Mouse (Mus musculus): ENCODE measurements around the gene Stox2. TPM values are rescaled to one million over a fixed set of nuclear protein-coding genes. Genes with fewer than 3 reads are reported as not detected.
A peak's percentile ranks its signal among the peaks of the same experiment; 100 is the strongest.
"Not testable (repeated sequence)": the region's sequence is repeated elsewhere in the genome, so short reads cannot be mapped to it uniquely, and the experiment has no call there.

Gene Stox2
- polyA plus RNA-seq, 1 experiment from 2014 or later, result 40.5 TPM

DNA sequence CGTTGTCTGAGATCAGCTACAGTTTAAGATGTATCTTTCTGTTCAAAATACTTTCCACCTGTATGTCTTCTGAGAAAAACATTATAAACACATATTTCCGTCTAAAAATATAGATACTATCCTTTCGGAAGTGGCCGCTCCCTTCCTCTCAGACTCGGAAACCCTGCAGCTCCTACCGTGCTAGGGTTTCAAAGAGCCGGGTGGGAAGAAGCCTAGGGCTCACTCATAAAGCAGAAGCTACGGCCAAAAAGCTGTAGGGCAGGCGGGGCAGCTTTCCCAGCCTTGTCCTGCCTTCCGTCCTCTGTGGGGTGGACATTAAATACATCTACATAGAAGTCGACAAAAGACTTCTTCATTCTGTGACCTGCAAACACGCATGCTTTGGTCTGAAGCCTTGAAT lies 6.9 kb downstream of the Stox2 start:
- no peaks in the 10 kb centered on the region for H3K27me3 ChIP-seq (replicated peaks)
- H3K9me3 ChIP-seq (replicated peaks), result no peaks in the 10 kb centered on the region
- no peak overlapping the region for H3K4me2 ChIP-seq
- no peak overlapping the region for H3K9ac ChIP-seq (replicated peaks)
- no peaks in the 10 kb centered on the region for H3K4me1 ChIP-seq
- ATAC-seq (ENCODE audit: low FRiP score), result no peak
- no peaks in the 10 kb centered on the region for H3K36me3 ChIP-seq
- 62% methylated on average over 12 of the region's 12 CpGs for WGBS
- H3K27ac ChIP-seq (replicated peaks), result no peak overlapping the region
- no peak overlapping the region for H3K4me3 ChIP-seq (replicated peaks)

DNA sequence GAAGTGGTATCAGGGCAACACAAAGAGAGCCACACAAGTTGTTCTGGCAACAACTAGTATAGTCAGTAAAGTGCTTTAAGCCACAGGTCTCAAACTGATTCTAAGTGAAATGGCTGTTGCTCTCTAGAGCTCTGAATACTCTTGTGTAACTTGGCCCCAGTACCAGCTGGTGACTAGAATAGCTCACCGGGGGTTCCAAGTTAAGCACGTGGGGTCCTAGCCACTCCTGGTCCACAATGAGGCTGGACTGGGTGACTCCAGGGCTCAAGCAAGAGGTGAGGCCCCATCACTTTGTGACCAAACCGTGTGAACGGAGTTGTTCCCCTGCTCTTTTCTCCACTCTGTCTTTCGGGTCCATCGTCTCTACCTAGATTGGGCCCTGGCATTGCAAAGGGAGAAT lies 8.2 kb downstream of the Stox2 start:
- no peaks in the 10 kb centered on the region for H3K27me3 ChIP-seq (replicated peaks)
- no peaks in the 10 kb centered on the region for H3K4me1 ChIP-seq
- WGBS, result 81% methylated on average over 6 of the region's 6 CpGs
- no peaks in the 10 kb centered on the region for H3K36me3 ChIP-seq
- H3K9ac ChIP-seq (replicated peaks), result no peak overlapping the region
- H3K9me3 ChIP-seq (replicated peaks), result no peaks in the 10 kb centered on the region
- ATAC-seq (ENCODE audit: low FRiP score), result no peak
- H3K4me2 ChIP-seq, result no peak overlapping the region
- no peak overlapping the region for H3K27ac ChIP-seq (replicated peaks)
- H3K4me3 ChIP-seq (replicated peaks), result no peak overlapping the region

DNA sequence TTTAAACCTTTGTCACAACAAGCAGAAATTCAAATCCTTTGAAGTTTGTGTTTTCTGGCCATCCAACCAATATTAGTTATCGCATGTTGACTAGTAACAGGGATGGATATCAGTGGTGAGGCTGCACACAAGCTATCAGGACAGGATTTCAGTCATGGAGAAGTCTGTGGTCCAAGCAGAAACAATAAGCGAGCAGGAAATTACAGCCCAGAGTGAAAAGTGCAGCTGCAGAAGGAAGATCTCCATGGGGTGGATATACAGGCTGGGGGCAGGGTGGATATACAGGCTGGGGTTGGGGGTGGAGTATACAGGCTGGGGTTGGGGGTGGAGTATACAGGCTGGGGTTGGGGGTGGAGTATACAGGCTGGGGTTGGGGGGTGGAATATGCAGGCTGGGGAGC lies 10.3 kb downstream of the Stox2 start:
- no peak overlapping the region for H3K4me3 ChIP-seq (replicated peaks)
- WGBS, result 93% methylated on average over 2 of the region's 2 CpGs
- ATAC-seq (ENCODE audit: low FRiP score), result no peak
- H3K9me3 ChIP-seq (replicated peaks), result no peaks in the 10 kb centered on the region
- H3K9ac ChIP-seq (replicated peaks), result no peak overlapping the region
- peaks cover 6% of the 10 kb centered on the region; the same call in 1 of the 2 replicates for H3K4me1 ChIP-seq
- H3K4me2 ChIP-seq, result no peak overlapping the region
- H3K27ac ChIP-seq (replicated peaks), result no peak overlapping the region
- H3K27me3 ChIP-seq (replicated peaks), result no peaks in the 10 kb centered on the region
- no peaks in the 10 kb centered on the region for H3K36me3 ChIP-seq

- Histone ChIP-seq H3K9ac (replicated peaks) (no peak overlapping the region), H3K27ac (replicated peaks) (no peak overlapping the region), H3K4me3 (replicated peaks) (no peak overlapping the region), H3K36me3 (no peaks in the 10 kb centered on the region), H3K4me1 (peaks cover 7% of the 10 kb centered on the region; the same call in 1 of the 2 replicates), H3K4me2 (no peak overlapping the region), H3K27me3 (replicated peaks) (no peaks in the 10 kb centered on the region), H3K9me3 (replicated peaks) (no peaks in the 10 kb centered on the region)
- no peak for ATAC-seq (ENCODE audit: low FRiP score)
- WGBS, result 69% methylated on average over 4 of the region's 4 CpGs
These were observed 10.8 kb downstream of the Stox2 start for GRCm38 (mm10) chr8:47435412-47435811.

- Histone ChIP-seq H3K9ac (replicated peaks) (no peak overlapping the region), H3K9me3 (replicated peaks) (no peaks in the 10 kb centered on the region), H3K27ac (replicated peaks) (no peak overlapping the region), H3K4me2 (0 out of 2 replicates have a peak overlapping the region, but pooled peaks have one; percentile 2), H3K4me1 (peaks cover 7% of the 10 kb centered on the region; the same call in 1 of the 2 replicates), H3K27me3 (replicated peaks) (no peaks in the 10 kb centered on the region), H3K36me3 (no peaks in the 10 kb centered on the region), H3K4me3 (replicated peaks) (no peak overlapping the region)
- WGBS, result 54% methylated on average over 4 of the region's 4 CpGs
- peak; percentile 77 for ATAC-seq (ENCODE audit: low FRiP score)
These were observed 14.9 kb downstream of the Stox2 start for GRCm38 (mm10) chr8:47431263-47431662.

GRCm38 (mm10) chr8:47414258-47414525 lies 32.0 kb downstream of the Stox2 start:
- Histone ChIP-seq H3K4me3 (replicated peaks) (peak overlapping the region; percentile 56), H3K4me2 (peak overlapping the region; percentile 99), H3K4me1 (peaks cover 26% of the 10 kb centered on the region), H3K27me3 (replicated peaks) (peaks cover 54% of the 10 kb centered on the region)
- not testable (repeated sequence) for H3K9ac ChIP-seq (replicated peaks); H3K36me3 ChIP-seq; H3K9me3 ChIP-seq (replicated peaks); H3K27ac ChIP-seq (replicated peaks)
- ATAC-seq (ENCODE audit: low FRiP score), result 0 out of 2 replicates have a peak, but pooled peaks have one; percentile 5
- 3% methylated on average over 8 of the region's 8 CpGs for WGBS

DNA sequence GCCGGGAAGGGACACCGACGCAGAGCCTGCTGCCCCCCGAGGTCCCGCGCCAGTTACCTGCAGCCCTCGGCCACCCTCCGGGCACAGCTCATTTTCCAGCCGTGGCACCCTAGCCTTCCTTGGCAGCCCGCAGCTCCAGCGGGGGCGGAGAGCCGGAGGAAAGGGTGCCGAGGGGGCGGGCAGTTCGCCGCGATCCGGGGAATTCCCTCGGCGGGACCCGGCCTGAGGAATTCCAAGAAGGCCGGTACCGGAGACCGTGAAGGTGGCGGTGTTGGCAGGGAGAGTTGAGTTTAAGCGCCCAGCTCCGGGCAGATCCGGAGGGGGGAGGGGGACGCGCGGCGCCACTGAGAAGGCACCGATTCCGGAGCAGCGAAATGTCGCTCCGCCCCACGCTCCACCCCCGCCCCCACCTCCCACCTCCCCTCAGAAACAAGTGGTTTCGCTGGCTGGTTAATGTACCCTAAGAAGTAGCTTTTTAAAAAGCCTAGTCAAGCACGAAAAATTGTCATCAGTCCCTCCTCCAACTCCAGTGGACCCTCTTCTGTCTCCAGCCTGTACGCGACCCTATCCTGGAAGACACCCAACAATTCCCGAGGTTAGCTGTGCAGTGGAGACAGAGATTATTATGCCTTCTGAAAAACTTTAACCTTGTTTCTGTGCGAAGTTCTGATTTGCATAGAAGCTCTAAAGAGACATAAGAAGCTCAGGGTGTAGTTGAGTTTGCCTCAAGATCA lies 32.5 kb downstream of the Stox2 start:
- H3K4me3 ChIP-seq (replicated peaks), result peak overlapping the region; percentile 56
- H3K4me2 ChIP-seq, result peak overlapping the region; percentile 99
- no peaks in the 10 kb centered on the region for H3K9me3 ChIP-seq (replicated peaks)
- no peaks in the 10 kb centered on the region for H3K36me3 ChIP-seq
- H3K9ac ChIP-seq (replicated peaks), result peak overlapping the region; percentile 47
- WGBS, result under 1% methylated on average over 46 of the region's 46 CpGs
- ATAC-seq (ENCODE audit: low FRiP score), result peak; percentile 67
- peaks cover 26% of the 10 kb centered on the region for H3K4me1 ChIP-seq
- no peak overlapping the region for H3K27ac ChIP-seq (replicated peaks)
- H3K27me3 ChIP-seq (replicated peaks), result peaks cover 59% of the 10 kb centered on the region

DNA sequence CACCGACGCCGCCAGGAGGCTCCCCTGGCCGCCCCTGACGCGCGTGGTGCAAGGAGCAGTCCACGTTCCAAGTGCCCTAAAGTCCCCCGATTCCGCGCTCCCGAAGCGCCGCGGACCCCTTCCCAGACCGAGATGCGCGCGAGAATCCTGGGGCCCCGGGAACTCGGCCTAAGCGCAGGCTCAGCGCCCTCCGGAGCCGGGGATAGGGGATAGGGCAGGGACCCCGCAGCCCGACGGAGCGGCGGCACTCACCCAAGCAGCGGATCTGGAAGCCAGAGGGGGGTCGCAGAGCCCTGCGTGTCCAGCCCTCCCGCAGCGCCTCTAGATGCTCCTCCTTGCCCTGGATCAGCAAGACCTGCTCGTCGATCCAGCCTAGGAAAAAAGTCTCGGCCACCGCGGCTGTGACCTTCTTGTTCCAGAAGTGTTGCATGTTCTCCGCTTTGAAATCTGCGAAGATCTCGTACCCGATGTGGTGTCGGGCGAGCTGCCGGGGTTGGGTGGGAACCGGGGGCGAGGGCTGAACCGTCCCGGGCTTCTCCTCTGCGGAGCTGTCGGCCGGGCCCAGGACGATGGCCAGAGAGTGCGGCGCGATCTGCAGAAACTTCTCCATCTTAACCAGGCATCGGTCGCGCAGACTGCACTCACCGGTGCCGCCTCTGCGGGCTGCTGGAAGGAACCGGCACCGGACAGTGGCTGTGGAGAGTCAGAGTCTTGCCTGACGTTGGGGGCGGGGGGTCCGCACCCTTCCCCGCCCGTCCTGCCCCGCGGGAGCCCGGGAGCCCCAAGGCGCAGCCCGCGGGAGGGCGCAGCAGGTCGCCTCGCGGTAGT lies 33.3 kb downstream of the Stox2 start:
- ATAC-seq (ENCODE audit: low FRiP score), result peak; percentile 67
- H3K27me3 ChIP-seq (replicated peaks), result peaks cover 66% of the 10 kb centered on the region
- H3K4me2 ChIP-seq, result peak overlapping the region; percentile 99
- peak overlapping the region; percentile 47 for H3K9ac ChIP-seq (replicated peaks)
- peaks cover 26% of the 10 kb centered on the region for H3K4me1 ChIP-seq
- no peak overlapping the region for H3K27ac ChIP-seq (replicated peaks)
- H3K36me3 ChIP-seq, result no peaks in the 10 kb centered on the region
- H3K4me3 ChIP-seq (replicated peaks), result peak overlapping the region; percentile 56
- H3K9me3 ChIP-seq (replicated peaks), result no peaks in the 10 kb centered on the region
- under 1% methylated on average over 80 of the region's 81 CpGs for WGBS

- Histone ChIP-seq H3K9ac (replicated peaks) (no peak overlapping the region), H3K27ac (replicated peaks) (no peak overlapping the region), H3K27me3 (replicated peaks) (peaks cover 68% of the 10 kb centered on the region), H3K4me2 (peak overlapping the region; percentile 99), H3K4me1 (peaks cover 26% of the 10 kb centered on the region), H3K36me3 (no peaks in the 10 kb centered on the region), H3K9me3 (replicated peaks) (no peaks in the 10 kb centered on the region), H3K4me3 (replicated peaks) (peak overlapping the region; percentile 56)
- peak; percentile 43; the same call in 1 of the 2 replicates for ATAC-seq (ENCODE audit: low FRiP score)
- WGBS, result 1% methylated on average over 43 of the region's 43 CpGs
These were observed 34.0 kb downstream of the Stox2 start for GRCm38 (mm10) chr8:47411994-47412695.

DNA sequence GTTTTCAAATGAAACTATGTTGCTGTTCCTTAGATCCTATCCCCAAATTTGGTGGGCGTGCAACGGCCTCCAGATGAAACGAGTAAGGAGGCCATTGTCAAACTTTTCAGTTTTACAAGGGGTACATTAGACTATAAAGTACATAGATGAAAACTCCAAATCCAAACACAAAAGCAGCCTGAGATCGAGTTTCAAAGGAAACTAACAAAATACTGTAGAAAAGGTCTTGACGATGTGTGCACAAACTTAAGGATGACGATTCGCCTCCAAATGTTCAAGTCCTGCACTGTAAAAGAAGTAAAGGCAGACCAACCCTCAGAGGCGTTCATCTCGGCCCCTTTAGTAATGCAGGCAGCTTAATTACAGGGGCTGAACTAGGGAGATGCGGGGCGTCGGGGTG lies 34.8 kb downstream of the Stox2 start:
- Histone ChIP-seq H3K36me3 (no peaks in the 10 kb centered on the region), H3K4me3 (replicated peaks) (no peak overlapping the region), H3K9me3 (replicated peaks) (no peaks in the 10 kb centered on the region), H3K9ac (replicated peaks) (no peak overlapping the region), H3K4me1 (peaks cover 26% of the 10 kb centered on the region), H3K27ac (replicated peaks) (no peak overlapping the region), H3K4me2 (0 out of 2 replicates have a peak overlapping the region, but pooled peaks have one; percentile 99), H3K27me3 (replicated peaks) (peaks cover 66% of the 10 kb centered on the region)
- no peak for ATAC-seq (ENCODE audit: low FRiP score)
- 5% methylated on average over 12 of the region's 12 CpGs for WGBS

- peaks cover 52% of the 10 kb centered on the region for H3K27me3 ChIP-seq (replicated peaks)
- peaks cover 25% of the 10 kb centered on the region for H3K4me1 ChIP-seq
These were observed 37.1 kb downstream of the Stox2 start for GRCm38 (mm10) chr8:47409061-47409460.

More at GRCm38 (mm10) chr8:47409061-47409460, 37.1 kb downstream of the Stox2 start:
- H3K9me3 ChIP-seq (replicated peaks), result no peaks in the 10 kb centered on the region
- no peak for ATAC-seq (ENCODE audit: low FRiP score)
- no peaks in the 10 kb centered on the region for H3K36me3 ChIP-seq
- H3K4me3 ChIP-seq (replicated peaks), result no peak overlapping the region
- 12% methylated on average over 8 of the region's 8 CpGs for WGBS
- H3K4me2 ChIP-seq, result 0 out of 2 replicates have a peak overlapping the region, but pooled peaks have one; percentile 19
- H3K9ac ChIP-seq (replicated peaks), result no peak overlapping the region
- no peak overlapping the region for H3K27ac ChIP-seq (replicated peaks)

Data from neural tube, embryonic 15.5 days (tissue).